Comparison of ENCODE assay signal across 26 mouse cellular contexts in the genomic region with DNA sequence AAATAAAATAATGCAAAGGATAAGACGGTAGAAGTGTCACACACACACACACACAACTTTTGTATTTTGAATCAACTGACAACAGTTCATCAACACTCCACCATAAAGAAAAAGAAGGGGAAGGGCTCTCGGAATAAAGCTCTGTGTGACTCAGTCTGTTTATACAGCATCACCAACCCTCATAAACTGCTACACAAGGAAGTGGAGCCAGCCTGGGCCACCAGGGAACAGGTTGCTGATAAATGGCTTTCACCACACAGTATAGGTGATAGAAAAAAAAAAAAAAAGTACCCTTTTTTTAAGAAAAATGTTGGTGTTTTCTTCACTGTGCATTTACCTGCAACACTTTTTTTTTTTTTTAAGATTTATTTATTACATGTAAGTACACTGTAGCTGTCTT. TPM values are rescaled to one million over a fixed set of nuclear protein-coding genes. Genes with fewer than 3 reads are reported as not detected.
DNase-seq lines count a peak whose midpoint lies in the region; ATAC-seq lines count a peak whose summit lies in the region.
"Had no signal": no experiment of that assay in that cellular context is flagged by ENCODE, and none has a peak within 500 bp of the region (broad histone marks: within the 10 kb centered on the region; RNA-seq: fewer than 3 reads in every experiment).

No protein-coding gene starts in this region.

- no peaks in the 10 kb centered on the region for H3K27me3 ChIP-seq in intestine, embryonic 14.5 days (replicated peaks; ENCODE audit: control insufficient read depth, insufficient read depth, low read length)
- no peaks in the 10 kb centered on the region for H3K27me3 ChIP-seq in intestine, embryonic 16.5 days (replicated peaks; ENCODE audit: control insufficient read depth, insufficient read depth, low read length)
- H3K27me3 ChIP-seq in stomach, embryonic 15.5 days (replicated peaks) = no peaks in the 10 kb centered on the region
- H3K27me3 ChIP-seq: CH12.LX; embryonic facial prominence, embryonic 12.5 days; forebrain, embryonic 15.5 days; Patski had no signal

- no peaks in the 10 kb centered on the region for H3K9me3 ChIP-seq in intestine, embryonic 14.5 days (ENCODE audit: control insufficient read depth, low read length)
- H3K9me3 ChIP-seq in intestine, embryonic 16.5 days (ENCODE audit: control insufficient read depth, low read length) = no peaks in the 10 kb centered on the region
- H3K9me3 ChIP-seq in stomach, embryonic 15.5 days = no peaks in the 10 kb centered on the region
- H3K9me3 ChIP-seq: embryonic facial prominence, embryonic 12.5 days; forebrain, embryonic 13.5 days; forebrain, embryonic 15.5 days; G1E had no signal

- ATAC-seq in intestine, embryonic 14.5 days (replicated peaks; ENCODE audit: low FRiP score, low TSS enrichment, low read depth) = peak; percentile 85
- peak; percentile 74 for ATAC-seq in intestine, embryonic 16.5 days
- 0 out of 2 replicates have a peak, but pooled peaks have one; percentile 59 for ATAC-seq in stomach, embryonic 15.5 days (ENCODE audit: insufficient read depth, low FRiP score, low read depth)
- no peak for ATAC-seq in monocyte, adult 5-6 weeks (replicated peaks; ENCODE audit: insufficient number of reproducible peaks, low FRiP score, low TSS enrichment, poor library complexity, severe bottlenecking)
- ATAC-seq: activated CD4-positive, CD25-positive, alpha-beta regulatory T cell, adult 4 months; CD4-positive, CD25-positive, alpha-beta regulatory T cell, adult 4 months; forebrain, embryonic 13.5 days; forebrain, embryonic 15.5 days; Patski had no signal

- H3K4me2 ChIP-seq in intestine, embryonic 14.5 days (ENCODE audit: low read length) = no peak overlapping the region
- H3K4me2 ChIP-seq in intestine, embryonic 16.5 days (ENCODE audit: low read depth, low read length) = no peak overlapping the region
- no peak overlapping the region for H3K4me2 ChIP-seq in stomach, embryonic 15.5 days
- H3K4me2 ChIP-seq: embryonic facial prominence, embryonic 12.5 days; forebrain, embryonic 13.5 days; forebrain, embryonic 15.5 days had no signal

- no peaks in the 10 kb centered on the region for H3K4me1 ChIP-seq in intestine, embryonic 14.5 days (replicated peaks; ENCODE audit: control insufficient read depth, insufficient read depth, low read length)
- peaks cover 9% of the 10 kb centered on the region for H3K4me1 ChIP-seq in intestine, embryonic 16.5 days (ENCODE audit: control insufficient read depth, insufficient read depth, low read length)
- H3K4me1 ChIP-seq in stomach, embryonic 15.5 days = no peaks in the 10 kb centered on the region

- no peak overlapping the region for H3K9ac ChIP-seq in intestine, embryonic 14.5 days (ENCODE audit: low read length)
- H3K9ac ChIP-seq in intestine, embryonic 16.5 days (ENCODE audit: low read depth, low read length) = no peak overlapping the region
- no peak overlapping the region for H3K9ac ChIP-seq in stomach, embryonic 15.5 days
- H3K9ac ChIP-seq: embryonic facial prominence, embryonic 12.5 days; forebrain, embryonic 13.5 days; forebrain, embryonic 15.5 days had no signal

- H3K4me3 ChIP-seq in intestine, embryonic 14.5 days (ENCODE audit: low read depth, low read length) = no peak overlapping the region
- no peak overlapping the region for H3K4me3 ChIP-seq in intestine, embryonic 16.5 days (ENCODE audit: low read length)
- H3K4me3 ChIP-seq in stomach, embryonic 15.5 days (replicated peaks) = no peak overlapping the region
- H3K4me3 ChIP-seq: embryonic facial prominence, embryonic 12.5 days; forebrain, embryonic 13.5 days; forebrain, embryonic 15.5 days had no signal

- WGBS in intestine, embryonic 14.5 days = 67% methylated on average over 2 of the region's 2 CpGs
- WGBS in intestine, embryonic 16.5 days = 51% methylated on average over 2 of the region's 2 CpGs
- WGBS in stomach, embryonic 15.5 days = 63% methylated on average over 2 of the region's 2 CpGs

- H3K36me3 ChIP-seq in intestine, embryonic 14.5 days (ENCODE audit: control insufficient read depth, insufficient read depth, low read length) = no peaks in the 10 kb centered on the region
- no peaks in the 10 kb centered on the region for H3K36me3 ChIP-seq in intestine, embryonic 16.5 days (ENCODE audit: control insufficient read depth, insufficient read depth, low read length)
- H3K36me3 ChIP-seq in stomach, embryonic 15.5 days = no peaks in the 10 kb centered on the region
- H3K36me3 ChIP-seq: embryonic facial prominence, embryonic 12.5 days; forebrain, embryonic 15.5 days; G1E had no signal

- DNase-seq in heart, adult 11 months = peak; percentile 8
- DNase-seq in heart, adult 9 months (ENCODE audit: low spot score in 2 of 2) = no peak
- no peak for DNase-seq in intestine, embryonic 14.5 days (ENCODE audit: low spot score)
- DNase-seq in frontal cortex, postnatal 36 days (ENCODE audit: low spot score in 2 of 2) = no peak
- no peak for DNase-seq in embryo, embryonic 10 days (ENCODE audit: low spot score)
- DNase-seq: adrenal gland, adult 8-10 months; adrenal gland, postnatal 14 days; adrenal gland, postnatal 36 days; B cell, adult 2 months; cerebellum, adult 11-12 months; cerebellum, adult 2 months; cerebellum, adult 9-10 months; cerebellum, postnatal 10 days; cerebellum, postnatal 25 days; embryo, embryonic 11 days had no signal

- no peak overlapping the region for H3K27ac ChIP-seq in intestine, embryonic 14.5 days (ENCODE audit: low read depth)
- H3K27ac ChIP-seq in intestine, embryonic 16.5 days (ENCODE audit: low read length) = no peak overlapping the region
- no peak overlapping the region for H3K27ac ChIP-seq in stomach, embryonic 15.5 days
- H3K27ac ChIP-seq: embryonic facial prominence, embryonic 12.5 days; forebrain, embryonic 13.5 days; forebrain, embryonic 15.5 days had no signal

RNA-seq across cellular contexts. Expression of gene Liph, which starts 3.7 kb away (rescaled TPM):
- 7.5 and 8.7 TPM in 2 replicates for polyA plus RNA-seq in intestine, embryonic 14.5 days (2014; fragmentation: Nextera tagmentation; extraction: Ambion mirVana)
- 39.0 and 40.8 TPM in 2 replicates for polyA plus RNA-seq in intestine, embryonic 16.5 days (2015; fragmentation: Nextera tagmentation; extraction: Ambion mirVana)
- polyA plus RNA-seq in stomach, embryonic 15.5 days (2015; fragmentation: Nextera tagmentation; extraction: Ambion mirVana) = 15.9 and 21.4 TPM in 2 replicates
- not detected in 3 replicates for total RNA-seq in monocyte, adult 5-6 weeks (2017)
- polyA plus RNA-seq: G1E had no signal

RNA-seq across cellular contexts. Expression of gene Senp2, which starts 17.5 kb away (rescaled TPM):
- polyA plus RNA-seq in intestine, embryonic 14.5 days (2014; fragmentation: Nextera tagmentation; extraction: Ambion mirVana) = 45.9 and 47.5 TPM in 2 replicates
- polyA plus RNA-seq in intestine, embryonic 16.5 days (2015; fragmentation: Nextera tagmentation; extraction: Ambion mirVana) = 28.2 and 29.5 TPM in 2 replicates
- 42.4 and 42.9 TPM in 2 replicates for polyA plus RNA-seq in stomach, embryonic 15.5 days (2015; fragmentation: Nextera tagmentation; extraction: Ambion mirVana)
- total RNA-seq in monocyte, adult 5-6 weeks (2017) = 39.0 to 70.2 TPM (median 46.8 TPM) in 3 replicates

RNA-seq across cellular contexts. Expression of gene Tmem41a, which starts 44.4 kb away (rescaled TPM):
- polyA plus RNA-seq in intestine, embryonic 14.5 days (2014; fragmentation: Nextera tagmentation; extraction: Ambion mirVana) = 65.4 and 68.5 TPM in 2 replicates
- 102 and 113 TPM in 2 replicates for polyA plus RNA-seq in intestine, embryonic 16.5 days (2015; fragmentation: Nextera tagmentation; extraction: Ambion mirVana)
- 40.6 and 42.0 TPM in 2 replicates for polyA plus RNA-seq in stomach, embryonic 15.5 days (2015; fragmentation: Nextera tagmentation; extraction: Ambion mirVana)
- total RNA-seq in monocyte, adult 5-6 weeks (2017) = 0.48 to 2.4 TPM in 2 of 3 replicates, not detected in the other
